ENCODE assay signal across 16 mouse cellular contexts in the genomic region with DNA sequence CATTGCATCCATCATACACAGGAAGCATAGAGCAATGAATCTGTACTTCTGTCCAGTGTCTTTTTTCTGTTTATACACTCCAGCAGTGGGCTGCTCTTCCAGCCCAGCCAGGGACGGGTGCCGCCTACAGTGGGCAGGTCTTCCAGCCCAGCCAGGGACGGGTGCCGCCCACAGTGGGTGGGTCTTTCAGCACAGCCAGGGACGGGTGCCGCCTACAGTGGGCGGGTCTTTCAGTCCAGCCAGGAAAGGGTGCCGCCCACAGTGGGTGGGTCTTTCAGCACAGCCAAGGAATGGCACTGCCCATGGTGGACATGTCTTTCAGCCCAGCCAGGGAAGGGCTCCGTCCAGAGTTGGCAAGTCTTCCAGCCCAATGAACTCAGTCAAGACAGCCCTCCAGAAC. TPM values are rescaled to one million over a fixed set of nuclear protein-coding genes. Genes with fewer than 3 reads are reported as not detected.
A peak's percentile ranks its signal among the peaks of the same experiment; 100 is the strongest.
DNase-seq lines count a peak whose midpoint lies in the region; ATAC-seq and TF ChIP-seq lines count a peak whose summit lies in the region.
"Had no signal": no experiment of that assay in that cellular context is flagged by ENCODE, and none has a peak within 500 bp of the region (broad histone marks: within the 10 kb centered on the region; RNA-seq: fewer than 3 reads in every experiment).

No protein-coding gene starts in this region.

- H3K4me3 ChIP-seq in forebrain, embryonic 15.5 days = no peak overlapping the region
- H3K4me3 ChIP-seq in forebrain, embryonic 16.5 days (replicated peaks; ENCODE audit: low read length) = no peak overlapping the region
- H3K4me3 ChIP-seq in stomach, embryonic 14.5 days (ENCODE audit: low read depth, low read length) = no peak overlapping the region
- H3K4me3 ChIP-seq in stomach, postnatal 0 days (ENCODE audit: low read depth, low read length) = no peak overlapping the region
- no peak overlapping the region for H3K4me3 ChIP-seq in liver, embryonic 12.5 days
- no peak overlapping the region for H3K4me3 ChIP-seq in gastrocnemius, adult 2 months
- H3K4me3 ChIP-seq: heart, adult 2 months; limb, embryonic 13.5 days; megakaryocyte, embryonic 14.5 days; neural tube, embryonic 15.5 days had no signal

- no peaks in the 10 kb centered on the region for H3K27me3 ChIP-seq in forebrain, embryonic 15.5 days
- no peaks in the 10 kb centered on the region for H3K27me3 ChIP-seq in forebrain, embryonic 16.5 days (replicated peaks; ENCODE audit: control insufficient read depth, insufficient read depth, low read length)
- no peaks in the 10 kb centered on the region for H3K27me3 ChIP-seq in stomach, embryonic 14.5 days (ENCODE audit: control insufficient read depth, insufficient read depth, low read length)
- H3K27me3 ChIP-seq in stomach, postnatal 0 days (ENCODE audit: control insufficient read depth, insufficient read depth, low read length) = no peaks in the 10 kb centered on the region
- H3K27me3 ChIP-seq in liver, embryonic 12.5 days (replicated peaks) = no peaks in the 10 kb centered on the region
- H3K27me3 ChIP-seq: limb, embryonic 13.5 days; neural tube, embryonic 15.5 days had no signal

- no peak for TF ChIP-seq EP300 in stomach, postnatal 0 days (optimal IDR thresholded peaks at IDR 0.05)

- no peaks in the 10 kb centered on the region for H3K9me3 ChIP-seq in forebrain, embryonic 15.5 days
- H3K9me3 ChIP-seq in forebrain, embryonic 16.5 days (ENCODE audit: control insufficient read depth, low read length) = no peaks in the 10 kb centered on the region
- H3K9me3 ChIP-seq in stomach, embryonic 14.5 days (ENCODE audit: control insufficient read depth, low read depth, low read length) = 0 out of 2 replicates have a peak, but pooled peaks cover 4% of the 10 kb centered on the region
- no peaks in the 10 kb centered on the region for H3K9me3 ChIP-seq in stomach, postnatal 0 days (ENCODE audit: control insufficient read depth, low read length)
- no peaks in the 10 kb centered on the region for H3K9me3 ChIP-seq in liver, embryonic 12.5 days (replicated peaks)
- H3K9me3 ChIP-seq: limb, embryonic 13.5 days; neural tube, embryonic 15.5 days had no signal

- ATAC-seq in forebrain, embryonic 15.5 days (replicated peaks) = 0 out of 2 replicates have a peak, but pooled peaks have one; percentile 41
- ATAC-seq in forebrain, embryonic 16.5 days = no peak
- peak; percentile 63; the same call in 1 of the 2 replicates for ATAC-seq in stomach, embryonic 14.5 days (ENCODE audit: insufficient number of reproducible peaks, insufficient read depth, low FRiP score, low read depth)
- no peak for ATAC-seq in stomach, postnatal 0 days (ENCODE audit: low FRiP score, low TSS enrichment)
- ATAC-seq in liver, embryonic 12.5 days = peak; percentile 94

- no peak overlapping the region for H3K4me2 ChIP-seq in forebrain, embryonic 15.5 days (replicated peaks)
- H3K4me2 ChIP-seq in forebrain, embryonic 16.5 days (ENCODE audit: low read length) = no peak overlapping the region
- no peak overlapping the region for H3K4me2 ChIP-seq in stomach, embryonic 14.5 days (replicated peaks; ENCODE audit: low read depth, low read length)
- H3K4me2 ChIP-seq in stomach, postnatal 0 days (replicated peaks; ENCODE audit: low read depth) = no peak overlapping the region
- no peak overlapping the region for H3K4me2 ChIP-seq in liver, embryonic 12.5 days
- H3K4me2 ChIP-seq: hindbrain, embryonic 14.5 days; limb, embryonic 13.5 days; neural tube, embryonic 15.5 days had no signal

- no peaks in the 10 kb centered on the region for H3K36me3 ChIP-seq in forebrain, embryonic 15.5 days
- no peaks in the 10 kb centered on the region for H3K36me3 ChIP-seq in forebrain, embryonic 16.5 days (ENCODE audit: control insufficient read depth, insufficient read depth)
- no peaks in the 10 kb centered on the region for H3K36me3 ChIP-seq in stomach, embryonic 14.5 days (ENCODE audit: control insufficient read depth, insufficient read depth, low read length)
- H3K36me3 ChIP-seq in stomach, postnatal 0 days (ENCODE audit: control insufficient read depth, insufficient read depth, low read length) = no peaks in the 10 kb centered on the region
- H3K36me3 ChIP-seq in liver, embryonic 12.5 days = no peaks in the 10 kb centered on the region
- H3K36me3 ChIP-seq: limb, embryonic 13.5 days; neural tube, embryonic 15.5 days had no signal

- no peak overlapping the region for H3K9ac ChIP-seq in forebrain, embryonic 15.5 days (replicated peaks)
- no peak overlapping the region for H3K9ac ChIP-seq in forebrain, embryonic 16.5 days (replicated peaks; ENCODE audit: low read depth, low read length)
- H3K9ac ChIP-seq in stomach, embryonic 14.5 days (replicated peaks; ENCODE audit: low read depth, low read length) = no peak overlapping the region
- H3K9ac ChIP-seq in stomach, postnatal 0 days (ENCODE audit: low read length) = no peak overlapping the region
- H3K9ac ChIP-seq in liver, embryonic 12.5 days = no peak overlapping the region
- H3K9ac ChIP-seq: hindbrain, embryonic 14.5 days; limb, embryonic 13.5 days; neural tube, embryonic 15.5 days had no signal

- H3K4me1 ChIP-seq in forebrain, embryonic 15.5 days = no peaks in the 10 kb centered on the region; the same call in 1 of the 2 replicates
- 0 out of 2 replicates have a peak, but pooled peaks cover 3% of the 10 kb centered on the region for H3K4me1 ChIP-seq in forebrain, embryonic 16.5 days (replicated peaks; ENCODE audit: control insufficient read depth, insufficient read depth, low read length)
- H3K4me1 ChIP-seq in stomach, embryonic 14.5 days (ENCODE audit: control insufficient read depth, insufficient read depth, low read length) = 0 out of 2 replicates have a peak, but pooled peaks cover 6% of the 10 kb centered on the region
- H3K4me1 ChIP-seq in stomach, postnatal 0 days (replicated peaks; ENCODE audit: control insufficient read depth, insufficient read depth) = no peaks in the 10 kb centered on the region
- H3K4me1 ChIP-seq in liver, embryonic 12.5 days = peaks cover 25% of the 10 kb centered on the region
- H3K4me1 ChIP-seq: neural tube, embryonic 15.5 days had no signal

- no peak for DNase-seq in stomach, postnatal 0 days (ENCODE audit: low spot score)
- no peak for DNase-seq in gastrocnemius, adult 2 months
- no peak for DNase-seq in heart, postnatal 25 days (ENCODE audit: low spot score)
- no peak for DNase-seq in right cerebral cortex, postnatal 10 days (ENCODE audit: low spot score in 2 of 2)
- DNase-seq: cerebellum, postnatal 25 days; heart, adult 2 months had no signal

- 93% methylated on average over 9 of the region's 9 CpGs for WGBS in forebrain, embryonic 15.5 days
- 99% methylated on average over 9 of the region's 9 CpGs for WGBS in forebrain, embryonic 16.5 days
- 93% methylated on average over 9 of the region's 9 CpGs for WGBS in stomach, embryonic 14.5 days
- 95% methylated on average over 9 of the region's 9 CpGs for WGBS in stomach, postnatal 0 days
- WGBS in liver, embryonic 12.5 days (ENCODE audit: insufficient replicate concordance) = 70% methylated on average over 9 of the region's 9 CpGs

- no peak for TF ChIP-seq CTCF in stomach, postnatal 0 days (IDR thresholded peaks at IDR 0.05; ENCODE audit: low read depth)
- no peak for TF ChIP-seq CTCF in gastrocnemius, adult 2 months (IDR thresholded peaks at IDR 0.05)

- no peak overlapping the region for H3K27ac ChIP-seq in forebrain, embryonic 15.5 days (replicated peaks)
- no peak overlapping the region for H3K27ac ChIP-seq in forebrain, embryonic 16.5 days (ENCODE audit: low read length)
- H3K27ac ChIP-seq in stomach, embryonic 14.5 days (ENCODE audit: low read length) = no peak overlapping the region
- no peak overlapping the region for H3K27ac ChIP-seq in stomach, postnatal 0 days (replicated peaks)
- no peak overlapping the region for H3K27ac ChIP-seq in liver, embryonic 12.5 days
- no peak overlapping the region for H3K27ac ChIP-seq in gastrocnemius, adult 2 months
- H3K27ac ChIP-seq: heart, adult 2 months; hindbrain, embryonic 14.5 days; limb, embryonic 13.5 days; neural tube, embryonic 15.5 days had no signal

- intact Hi-C loops in gastrocnemius, adult 2 months (cut with DNase I) = no loop called here
- intact Hi-C loops in heart, postnatal 25 days (cut with DNase I) = no loop called here

RNA-seq across cellular contexts. Expression of gene Smco2, which starts 5.3 kb away (rescaled TPM):
- polyA plus RNA-seq in forebrain, embryonic 15.5 days (2015; fragmentation: Nextera tagmentation; extraction: Ambion mirVana) = not detected in 2 replicates
- polyA plus RNA-seq in forebrain, embryonic 16.5 days (2015; fragmentation: Nextera tagmentation; extraction: Ambion mirVana) = not detected in 2 replicates
- not detected in 2 replicates for polyA plus RNA-seq in stomach, embryonic 14.5 days (2014; fragmentation: Nextera tagmentation; extraction: Ambion mirVana)
- polyA plus RNA-seq in stomach, postnatal 0 days (2015; fragmentation: Nextera tagmentation; extraction: Ambion mirVana) = not detected in 2 replicates
- not detected in 2 replicates for polyA plus RNA-seq in liver, embryonic 12.5 days (2016; fragmentation: Nextera tagmentation; extraction: Ambion mirVana)
- total RNA-seq in gastrocnemius, adult 2 months (2021) = not detected
- 1 to 10 TPM; 2.3 TPM for total RNA-seq in heart, postnatal 25 days (2021)
- total RNA-seq: adrenal gland, postnatal 4 days; layer of hippocampus, adult 8-10 months had no signal
- polyA plus RNA-seq: hindbrain, embryonic 14.5 days; limb, embryonic 13.5 days; neural tube, embryonic 15.5 days had no signal

RNA-seq across cellular contexts. Expression of gene Ppfibp1, which starts 33.1 kb away (rescaled TPM):
- 14.2 and 19.4 TPM in 2 replicates for polyA plus RNA-seq in forebrain, embryonic 15.5 days (2015; fragmentation: Nextera tagmentation; extraction: Ambion mirVana)
- 17.8 and 21.4 TPM in 2 replicates for polyA plus RNA-seq in forebrain, embryonic 16.5 days (2015; fragmentation: Nextera tagmentation; extraction: Ambion mirVana)
- polyA plus RNA-seq in stomach, embryonic 14.5 days (2014; fragmentation: Nextera tagmentation; extraction: Ambion mirVana) = 41.9 and 52.1 TPM in 2 replicates
- 26.1 and 29.8 TPM in 2 replicates for polyA plus RNA-seq in stomach, postnatal 0 days (2015; fragmentation: Nextera tagmentation; extraction: Ambion mirVana)
- 16.5 and 17.5 TPM in 2 replicates for polyA plus RNA-seq in liver, embryonic 12.5 days (2016; fragmentation: Nextera tagmentation; extraction: Ambion mirVana)
- 10 to 100 TPM; 40.3 to 44.8 TPM for total RNA-seq in gastrocnemius, adult 2 months (2021)
- 100 to 1,000 TPM in 1 of 2 experiments, 10 to 100 TPM in 1; 82.4 to 107 TPM for total RNA-seq in heart, postnatal 25 days (2021)

RNA-seq across cellular contexts. Expression of gene Arntl2, which starts 59.3 kb away (rescaled TPM):
- 2.6 and 2.7 TPM in 2 replicates for polyA plus RNA-seq in forebrain, embryonic 15.5 days (2015; fragmentation: Nextera tagmentation; extraction: Ambion mirVana)
- polyA plus RNA-seq in forebrain, embryonic 16.5 days (2015; fragmentation: Nextera tagmentation; extraction: Ambion mirVana) = 3.1 and 5.1 TPM in 2 replicates
- 7.1 and 8.5 TPM in 2 replicates for polyA plus RNA-seq in stomach, embryonic 14.5 days (2014; fragmentation: Nextera tagmentation; extraction: Ambion mirVana)
- polyA plus RNA-seq in stomach, postnatal 0 days (2015; fragmentation: Nextera tagmentation; extraction: Ambion mirVana) = 3.8 and 4.7 TPM in 2 replicates
- polyA plus RNA-seq in liver, embryonic 12.5 days (2016; fragmentation: Nextera tagmentation; extraction: Ambion mirVana) = 0.50 and 0.94 TPM in 2 replicates
- under 1 TPM; 0.50 to 0.99 TPM for total RNA-seq in gastrocnemius, adult 2 months (2021)
- total RNA-seq in heart, postnatal 25 days (2021) = 1 to 10 TPM in 1 of 2 experiments, under 1 TPM in 1; 0.78 to 1.6 TPM

Comparison
In these comparisons a context has a peak if more than half of its experiments do, and no peak if none do; other contexts are left out.
1. ATAC-seq: peak in forebrain, embryonic 15.5 days (single experiment), stomach, embryonic 14.5 days (single experiment) and liver, embryonic 12.5 days (single experiment); none in forebrain, embryonic 16.5 days (single experiment) and stomach, postnatal 0 days (single experiment).